Mouse (Mus musculus) liver, embryonic 13.5 days (tissue): ENCODE results near the gene Tbxas1. TPM values are rescaled to one million over a fixed set of nuclear protein-coding genes. Genes with fewer than 3 reads are reported as not detected.
A peak's percentile ranks its signal among the peaks of the same experiment; 100 is the strongest.

Experiments used
- ATAC-seq: fragments of 200-750 bp; cut with Nextera tagmentation; 2 replicates; pipeline ENCODE4 v1.8.0; 2017; ENCODE audit warnings: low read depth, mild to moderate bottlenecking, moderate number of reproducible peaks, moderate library complexity
- DNase-seq: peaks from one replicate; pipeline ENCODE4 v3.0.0; 2022
- H3K27ac ChIP-seq: fragments of 300-500 bp; sonication (generic); 2 replicates; pipeline ENCODE4 v1.5.1; 2015; ENCODE audit warnings: moderate library complexity, mild to moderate bottlenecking, inconsistent platforms
- H3K27me3 ChIP-seq: fragments of 300-500 bp; sonication (generic); 2 replicates; pipeline ENCODE4 v1.6.1; 2015; ENCODE audit warnings: mild to moderate bottlenecking, inconsistent platforms
- H3K36me3 ChIP-seq: fragments of 300-500 bp; sonication (generic); 2 replicates; pipeline ENCODE4 v1.6.1; 2015; ENCODE audit warnings: mild to moderate bottlenecking, inconsistent platforms
- H3K4me1 ChIP-seq: fragments of 300-500 bp; sonication (generic); replicated peaks from 2 replicates; pipeline ENCODE4 v1.6.1; 2015; ENCODE audit warnings: inconsistent platforms
- H3K4me2 ChIP-seq: fragments of 300-500 bp; sonication (generic); 2 replicates; pipeline ENCODE4 v1.6.1; 2015; ENCODE audit warnings: inconsistent platforms, mild to moderate bottlenecking, moderate library complexity
- H3K4me3 ChIP-seq: fragments of 300-500 bp; sonication (generic); replicated peaks from 2 replicates; pipeline ENCODE4 v1.5.1; 2015; ENCODE audit warnings: mild to moderate bottlenecking, inconsistent platforms
- H3K9ac ChIP-seq: fragments of 300-500 bp; sonication (generic); 2 replicates; pipeline ENCODE4 v1.6.1; 2015; ENCODE audit warnings: mild to moderate bottlenecking, inconsistent platforms
- H3K9me3 ChIP-seq: fragments of 300-500 bp; sonication (generic); replicated peaks from 2 replicates; pipeline ENCODE4 v1.6.1; 2016; ENCODE audit warnings: inconsistent platforms
- WGBS: fragments of 180-500 bp; shearing (Covaris S2); methylation state at CpG from one replicate; pipeline ENCODE4 v1.1.7; 2015; ENCODE audit not compliant: insufficient replicate concordance; 5-methylcytosine and 5-hydroxymethylcytosine counted together
- polyA plus RNA-seq: library from polyadenylated mRNA; unstranded; fragments of >200 nt; fragmentation: Nextera tagmentation; extraction: Ambion mirVana; gene quantifications from 2 replicates; pipeline ENCODE4 v1.2.1, GENCODE M21; 2015

The Tbxas1 gene
- polyA plus RNA-seq, 1 experiment from 2014 or later: 11.4 TPM

GRCm38 (mm10) chr6:38874035-38874434 lies 1.2 kb upstream of the Tbxas1 start:
- H3K4me1 ChIP-seq: peaks cover 69% of the 10 kb centered on the region
- H3K9ac ChIP-seq: peak overlapping the region; percentile 100
- WGBS: 8% methylated on average over 8 of the region's 8 CpGs
- peak overlapping the region; percentile 99 for H3K4me3 ChIP-seq
- H3K36me3 ChIP-seq: peaks cover 33% of the 10 kb centered on the region
- H3K27ac ChIP-seq: peak overlapping the region; percentile 99
- H3K4me2 ChIP-seq: peak overlapping the region; percentile 80
- peaks cover 5% of the 10 kb centered on the region; the same call in 1 of the 2 replicates for H3K27me3 ChIP-seq
- no peaks in the 10 kb centered on the region for H3K9me3 ChIP-seq
- DNase-seq: no peak
- no peak for ATAC-seq

DNA sequence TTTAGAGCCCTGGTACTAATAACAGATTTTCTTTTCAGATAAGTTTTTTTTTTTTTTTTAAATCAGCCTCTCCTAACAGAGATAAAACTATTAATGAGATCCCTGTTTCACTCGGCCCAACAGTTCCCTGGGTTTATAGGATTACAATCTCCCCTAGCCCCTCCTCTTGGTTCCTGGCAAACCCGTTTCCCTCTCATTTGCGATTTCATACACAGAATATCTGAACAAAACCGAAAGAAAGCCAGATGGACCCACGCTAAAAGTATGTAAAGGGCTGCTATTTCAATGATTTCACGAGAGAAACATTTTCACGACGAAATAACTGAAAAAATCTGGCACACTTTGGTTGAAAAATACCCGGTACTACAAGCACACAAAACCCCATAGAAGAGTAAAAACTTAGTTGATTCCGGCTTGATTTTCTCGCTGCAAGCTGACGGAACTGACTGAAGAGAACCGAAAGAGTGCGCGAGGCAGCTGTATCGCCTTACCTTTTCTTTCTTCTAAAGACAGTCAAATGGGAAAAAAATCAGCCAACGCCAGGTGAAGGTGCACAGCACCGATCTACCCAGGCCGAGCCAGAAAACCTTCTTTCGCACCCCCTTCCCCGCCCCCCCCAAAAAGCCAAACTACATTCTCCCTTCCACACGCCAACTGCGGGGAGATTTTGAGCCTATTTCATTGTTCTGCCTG lies 493 bp upstream of the Tbxas1 start:
- WGBS: under 1% methylated on average over 23 of the region's 23 CpGs
- H3K36me3 ChIP-seq: peaks cover 27% of the 10 kb centered on the region
- H3K4me3 ChIP-seq: peak overlapping the region; percentile 99
- 0 out of 2 replicates have a peak, but pooled peaks have one; percentile 19 for ATAC-seq
- H3K27me3 ChIP-seq: peaks cover 5% of the 10 kb centered on the region; the same call in 1 of the 2 replicates
- H3K4me1 ChIP-seq: peaks cover 65% of the 10 kb centered on the region
- no peak for DNase-seq
- no peaks in the 10 kb centered on the region for H3K9me3 ChIP-seq
- H3K4me2 ChIP-seq: peak overlapping the region; percentile 80
- peak overlapping the region; percentile 100 for H3K9ac ChIP-seq
- peak overlapping the region; percentile 99 for H3K27ac ChIP-seq

DNA sequence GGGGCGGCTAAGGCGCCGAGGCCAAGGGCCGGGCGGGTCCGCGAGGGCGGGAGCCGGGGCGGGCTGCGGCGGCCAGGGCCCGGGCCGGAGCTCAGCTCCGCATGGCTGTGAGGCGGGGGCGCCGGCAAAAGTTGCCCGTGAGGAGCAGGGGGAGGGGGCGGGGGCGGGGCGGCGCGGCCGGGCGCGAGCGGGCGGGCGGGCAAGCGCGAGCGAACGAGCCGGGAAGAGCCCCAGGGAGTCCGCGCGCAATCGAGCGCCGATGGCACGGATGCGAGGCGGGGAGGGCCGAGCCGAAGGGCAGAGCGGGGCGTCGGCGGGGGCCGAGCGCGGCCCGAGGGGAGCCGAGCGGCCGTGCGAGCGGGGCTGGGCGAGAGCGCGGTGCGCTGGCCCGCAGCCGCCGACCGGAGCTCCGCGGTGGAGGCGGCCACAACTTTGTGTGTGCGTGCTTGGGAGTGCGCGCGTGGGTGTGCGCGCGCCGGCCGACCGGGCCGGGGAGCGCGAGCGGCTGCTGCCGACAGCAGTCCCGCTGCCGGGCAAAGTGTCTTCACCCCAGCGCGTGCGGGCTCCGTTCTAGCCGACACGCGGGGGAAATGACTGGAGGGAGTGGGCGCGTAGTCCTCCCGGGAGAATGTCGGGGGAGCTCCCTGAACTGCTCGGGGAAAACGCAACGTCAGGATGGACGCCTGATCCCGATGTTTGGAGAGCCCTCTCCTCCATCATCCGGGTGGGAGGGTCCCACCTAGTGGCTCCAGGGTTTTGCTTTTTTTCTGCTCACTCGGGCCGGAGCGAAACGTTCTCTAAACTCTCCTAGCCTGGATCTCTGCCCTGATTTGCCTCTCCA lies 1.1 kb downstream of the Tbxas1 start, which contains the start of gene Hipk2:
Gene Hipk2 (minus strand): TSS at position 95 of the 841 bp plus-strand sequence.
- Histone ChIP-seq H3K9ac (peak within 1 kb of the TSS; percentile 100), H3K4me1 (peaks cover 65% of the 10 kb centered on the region)
- under 1% methylated on average over 106 of the region's 108 CpGs for WGBS

DNA sequence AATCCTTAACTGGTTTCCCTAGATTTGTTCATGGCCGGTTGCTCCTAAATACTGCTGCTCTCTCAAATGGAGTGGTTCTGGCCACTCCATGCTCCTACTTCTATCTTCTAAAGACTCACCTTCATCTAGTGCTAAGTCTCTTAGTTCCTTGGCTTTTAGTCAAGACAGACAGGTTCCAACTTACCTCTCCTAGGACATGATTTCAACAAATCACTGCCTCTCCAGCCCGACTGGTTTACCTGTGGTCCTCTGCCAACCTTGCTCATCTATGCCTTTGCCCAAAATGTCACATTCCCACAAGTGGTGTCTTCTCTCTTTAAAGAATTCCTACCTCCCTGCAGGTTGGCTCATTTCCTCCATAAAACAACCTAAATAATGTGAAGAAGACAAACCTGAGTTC lies 2.5 kb downstream of the Tbxas1 start:
- Histone ChIP-seq H3K27me3 (peaks cover 8% of the 10 kb centered on the region; the same call in 1 of the 2 replicates), H3K4me3 (peak overlapping the region; percentile 99; the same call in 1 of the 2 replicates), H3K9me3 (no peaks in the 10 kb centered on the region), H3K4me1 (peaks cover 64% of the 10 kb centered on the region), H3K4me2 (peak overlapping the region; percentile 80), H3K36me3 (peaks cover 1% of the 10 kb centered on the region), H3K9ac (peak overlapping the region; percentile 100; the same call in 1 of the 2 replicates), H3K27ac (no peak overlapping the region; the same call in 1 of the 2 replicates)
- 89% methylated on average over 2 of the region's 2 CpGs for WGBS
- DNase-seq (no peak), ATAC-seq (no peak)

More for the DNA sequence above, 1.1 kb downstream of the Tbxas1 start, which contains the start of gene Hipk2:
- Histone ChIP-seq H3K9me3 (no peaks in the 10 kb centered on the region), H3K27me3 (peaks cover 8% of the 10 kb centered on the region; the same call in 1 of the 2 replicates), H3K36me3 (peaks cover 15% of the 10 kb centered on the region), H3K4me3 (peak within 1 kb of the TSS; percentile 99), H3K4me2 (peak within 1 kb of the TSS; percentile 80), H3K27ac (peak within 1 kb of the TSS; percentile 99)
- DNase-seq: peak; percentile 73
- peak; percentile 85 for ATAC-seq

DNA sequence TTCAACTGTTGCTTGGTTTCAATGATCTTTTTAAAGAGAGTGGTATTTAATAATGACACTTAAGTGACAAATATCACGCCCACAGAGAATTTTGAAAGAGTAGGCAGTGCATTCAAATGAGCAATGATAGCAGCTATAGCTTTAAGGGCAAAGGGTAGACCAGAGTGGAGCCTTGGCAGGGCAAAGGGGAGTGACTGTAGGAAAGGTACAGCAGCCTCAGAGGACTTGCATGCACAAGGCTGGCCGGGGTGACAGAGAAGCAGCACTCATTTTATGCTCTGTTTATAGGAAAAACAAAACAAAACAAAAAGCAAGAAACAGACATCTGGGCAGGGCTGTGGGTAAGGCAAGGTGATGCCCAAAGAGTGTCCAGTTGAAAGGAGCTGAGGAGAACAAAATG lies 6.3 kb downstream of the Tbxas1 start:
- H3K4me1 ChIP-seq: peaks cover 88% of the 10 kb centered on the region
- H3K4me2 ChIP-seq: no peak overlapping the region
- H3K4me3 ChIP-seq: no peak overlapping the region
- WGBS: 47% methylated on average over 2 of the region's 2 CpGs
- ATAC-seq (no peak), DNase-seq (no peak)
- H3K27me3 ChIP-seq: peaks cover 11% of the 10 kb centered on the region; the same call in 1 of the 2 replicates
- H3K36me3 ChIP-seq: no peaks in the 10 kb centered on the region
- 0 out of 2 replicates have a peak overlapping the region, but pooled peaks have one; percentile 7 for H3K9ac ChIP-seq
- H3K9me3 ChIP-seq: no peaks in the 10 kb centered on the region
- no peak overlapping the region for H3K27ac ChIP-seq

GRCm38 (mm10) chr6:38881975-38882374 lies 6.8 kb downstream of the Tbxas1 start:
- Histone ChIP-seq H3K4me1 (peaks cover 88% of the 10 kb centered on the region), H3K36me3 (no peaks in the 10 kb centered on the region), H3K9ac (0 out of 2 replicates have a peak overlapping the region, but pooled peaks have one; percentile 7), H3K4me2 (no peak overlapping the region), H3K9me3 (no peaks in the 10 kb centered on the region), H3K4me3 (no peak overlapping the region), H3K27ac (peak overlapping the region; percentile 3; the same call in 1 of the 2 replicates), H3K27me3 (peaks cover 11% of the 10 kb centered on the region; the same call in 1 of the 2 replicates)
- DNase-seq (no peak), ATAC-seq (no peak)
- WGBS: 38% methylated on average over 6 of the region's 6 CpGs

DNA sequence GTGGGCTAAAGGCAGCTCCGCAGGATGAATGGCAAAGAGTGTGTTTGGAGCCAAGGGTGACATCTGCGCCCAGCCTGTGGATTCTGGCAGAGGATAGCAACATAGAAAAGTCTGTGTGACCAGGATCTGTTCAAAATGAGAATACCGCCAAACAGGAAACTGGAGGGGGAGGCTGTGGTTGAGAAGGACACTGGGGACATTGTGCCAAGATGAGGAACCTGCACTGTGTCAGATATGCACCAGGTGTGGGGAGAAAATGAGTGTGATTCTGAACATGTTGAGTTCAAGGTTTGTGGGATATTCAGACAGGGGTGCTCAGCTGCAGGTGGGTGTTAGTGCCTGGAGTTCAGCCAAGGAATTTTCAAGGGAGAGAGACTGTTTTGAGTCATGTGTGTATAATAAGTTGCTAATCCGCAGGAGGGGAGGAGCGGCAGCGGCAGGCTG lies 7.5 kb downstream of the Tbxas1 start:
- peaks cover 85% of the 10 kb centered on the region for H3K4me1 ChIP-seq

DNA sequence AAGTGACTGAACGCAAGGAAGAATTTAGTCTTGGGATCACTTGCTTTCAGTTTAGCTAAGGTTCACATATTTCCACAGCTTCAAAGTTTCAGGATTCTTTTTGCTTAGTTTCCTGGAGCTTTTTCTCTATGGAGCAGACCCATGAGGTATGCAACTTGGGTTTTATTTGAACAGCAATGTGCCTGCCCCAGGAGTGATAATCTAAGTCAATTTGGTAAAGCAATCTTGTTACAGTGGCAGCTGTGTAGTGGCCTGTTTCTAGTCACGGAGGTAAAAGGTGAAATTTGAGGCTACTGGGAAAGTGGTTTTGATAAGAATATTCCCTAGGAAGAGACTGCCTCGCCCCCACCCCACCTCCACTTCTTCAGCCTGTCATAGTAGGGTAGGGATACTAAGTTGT lies 9.3 kb downstream of the Tbxas1 start:
- Histone ChIP-seq H3K4me3 (no peak overlapping the region), H3K9me3 (no peaks in the 10 kb centered on the region), H3K36me3 (no peaks in the 10 kb centered on the region), H3K4me1 (peaks cover 84% of the 10 kb centered on the region), H3K27ac (peak overlapping the region; percentile 68), H3K27me3 (0 out of 2 replicates have a peak, but pooled peaks cover 7% of the 10 kb centered on the region), H3K9ac (peak overlapping the region; percentile 36; the same call in 1 of the 2 replicates), H3K4me2 (peak overlapping the region; percentile 17; the same call in 1 of the 2 replicates)
- WGBS: 49% methylated on average over 3 of the region's 3 CpGs
- ATAC-seq (no peak), DNase-seq (no peak)

More for the DNA sequence above, 7.5 kb downstream of the Tbxas1 start:
- ATAC-seq (no peak), DNase-seq (no peak)
- Histone ChIP-seq H3K36me3 (no peaks in the 10 kb centered on the region), H3K4me2 (no peak overlapping the region), H3K27me3 (peaks cover 11% of the 10 kb centered on the region; the same call in 1 of the 2 replicates), H3K27ac (no peak overlapping the region; the same call in 1 of the 2 replicates), H3K4me3 (no peak overlapping the region), H3K9ac (peak overlapping the region; percentile 15; the same call in 1 of the 2 replicates), H3K9me3 (no peaks in the 10 kb centered on the region)
- 55% methylated on average over 6 of the region's 6 CpGs for WGBS

GRCm38 (mm10) chr6:38885132-38885531 lies 9.9 kb downstream of the Tbxas1 start:
- Histone ChIP-seq H3K27ac (peak overlapping the region; percentile 83), H3K36me3 (no peaks in the 10 kb centered on the region), H3K9ac (peak overlapping the region; percentile 49; the same call in 1 of the 2 replicates), H3K4me2 (peak overlapping the region; percentile 33), H3K27me3 (0 out of 2 replicates have a peak, but pooled peaks cover 5% of the 10 kb centered on the region), H3K9me3 (no peaks in the 10 kb centered on the region), H3K4me3 (no peak overlapping the region), H3K4me1 (peaks cover 86% of the 10 kb centered on the region)
- WGBS: 64% methylated on average over 1 of the region's 1 CpGs
- ATAC-seq (peak; percentile 84), DNase-seq (no peak)

DNA sequence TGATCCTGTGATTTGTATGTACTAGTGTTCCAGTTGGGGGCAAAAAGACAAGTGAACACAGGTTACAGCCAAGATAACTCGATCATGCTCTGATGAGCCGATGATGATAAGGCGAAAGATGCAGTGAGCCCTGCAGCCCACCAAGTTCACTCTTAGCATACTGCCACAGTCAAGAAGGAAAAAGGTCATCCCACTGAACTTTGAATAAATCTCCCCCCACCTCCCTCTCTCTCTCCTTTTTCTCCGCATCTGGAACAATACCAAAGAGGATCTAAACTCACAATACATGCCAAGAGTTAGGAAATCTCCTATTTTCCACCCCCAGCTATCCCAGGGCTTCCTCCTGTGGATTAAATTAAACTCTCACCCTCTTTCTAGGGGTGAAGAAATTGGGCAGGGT lies 12.2 kb downstream of the Tbxas1 start:
- Histone ChIP-seq H3K9ac (no peak overlapping the region), H3K27me3 (0 out of 2 replicates have a peak, but pooled peaks cover 4% of the 10 kb centered on the region), H3K4me3 (no peak overlapping the region), H3K4me2 (no peak overlapping the region), H3K27ac (0 out of 2 replicates have a peak overlapping the region, but pooled peaks have one; percentile 2), H3K9me3 (no peaks in the 10 kb centered on the region), H3K36me3 (no peaks in the 10 kb centered on the region), H3K4me1 (peaks cover 89% of the 10 kb centered on the region)
- no peak for ATAC-seq
- DNase-seq: no peak
- WGBS: 85% methylated on average over 4 of the region's 4 CpGs
